Mouse (Mus musculus) liver, adult 2 months (tissue): ENCODE measurements around the gene Fancl.

Experiments used
- CTCF ChIP-seq: fragments of 200-500 bp; IDR thresholded peaks from 2 replicates; pipeline ENCODE4 v1.5.1; 2011; ENCODE audit warnings: low read depth, low read length, control low read depth
- POLR2A ChIP-seq: fragments of 200-500 bp; IDR thresholded peaks from 2 replicates; pipeline ENCODE4 v1.6.1; 2011; ENCODE audit warnings: low read length, control low read depth; ENCODE audit not compliant: insufficient read depth; ENCODE audit errors: extremely low read depth

- TF ChIP-seq CTCF (no peak), POLR2A (no peak)
These were observed 35.5 kb downstream of the Fancl start for GRCm38 (mm10) chr11:26421472-26421871.
